In the genomic region with DNA sequence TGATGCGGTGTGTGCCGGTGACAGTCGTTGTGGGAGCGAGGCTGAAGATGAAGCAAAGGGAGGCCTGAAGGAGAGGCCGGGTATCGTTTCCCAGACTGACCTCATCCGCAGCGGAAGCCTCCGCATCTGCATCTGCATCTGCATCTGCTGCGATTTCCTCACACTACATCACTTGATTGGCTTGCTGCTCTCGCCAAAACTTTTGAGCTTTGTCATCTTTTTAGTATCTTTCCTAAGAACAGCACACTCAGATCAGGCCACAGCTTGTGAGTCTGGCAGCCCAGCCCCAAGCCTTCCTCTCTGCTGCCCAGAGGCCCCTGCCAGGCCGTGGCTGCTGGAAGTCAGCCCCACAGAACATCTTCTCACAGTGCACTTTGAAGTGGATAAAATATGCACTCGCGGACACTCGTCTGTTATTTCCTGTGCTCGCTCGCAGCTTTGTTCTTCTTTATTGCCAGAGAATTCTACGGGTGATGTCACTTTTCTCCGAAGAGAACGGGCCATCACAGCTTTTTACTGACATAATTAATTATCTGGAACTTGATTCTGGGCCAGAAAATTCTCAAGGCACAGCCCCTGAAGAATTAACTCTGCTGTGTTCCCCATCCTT, we compare ENCODE assay signal across 8 mouse cellular contexts.
DNase-seq lines count a peak whose midpoint lies in the region; ATAC-seq lines count a peak whose summit lies in the region.

No protein-coding gene starts in this region.

- H3K4me3 ChIP-seq in hindbrain, embryonic 15.5 days = peak overlapping the region; percentile 7

- H3K36me3 ChIP-seq in hindbrain, embryonic 15.5 days = no peaks in the 10 kb centered on the region

- H3K9ac ChIP-seq in hindbrain, embryonic 15.5 days = no peak overlapping the region

- no peaks in the 10 kb centered on the region for H3K9me3 ChIP-seq in hindbrain, embryonic 15.5 days

- H3K27ac ChIP-seq in hindbrain, embryonic 15.5 days (replicated peaks) = 0 out of 2 replicates have a peak overlapping the region, but pooled peaks have one; percentile 6

- no peaks in the 10 kb centered on the region for H3K27me3 ChIP-seq in hindbrain, embryonic 15.5 days

- WGBS in hindbrain, embryonic 15.5 days = 28% methylated on average over 20 of the region's 20 CpGs

- H3K4me1 ChIP-seq in hindbrain, embryonic 15.5 days (replicated peaks) = peaks cover 18% of the 10 kb centered on the region

- peak; percentile 37 for DNase-seq in urinary bladder, postnatal 14 days (ENCODE audit: low spot score)
- no peak for DNase-seq in urinary bladder, adult 2 months (ENCODE audit: low spot score)
- DNase-seq in gastrocnemius, postnatal 10 days = peak; percentile 43
- peak; percentile 74 for DNase-seq in lung, postnatal 36 days
- no peak for DNase-seq in adipocyte (ENCODE audit: low spot score)
- no peak for DNase-seq in frontal cortex, adult 2 months (ENCODE audit: extremely low spot score in 1 of 2, low spot score in 1 of 2)

- peak; percentile 65 for ATAC-seq in hindbrain, embryonic 15.5 days (ENCODE audit: low FRiP score, low read depth)
- no peak for ATAC-seq in granulocyte monocyte progenitor cell, adult 5-6 weeks (replicated peaks; ENCODE audit: poor library complexity, severe bottlenecking)

- peak overlapping the region; percentile 41 for H3K4me2 ChIP-seq in hindbrain, embryonic 15.5 days

Comparison
In these comparisons a context has a peak if more than half of its experiments do, and no peak if none do; other contexts are left out.
1. DNase-seq: peak in urinary bladder, postnatal 14 days (single experiment), gastrocnemius, postnatal 10 days (single experiment) and lung, postnatal 36 days (single experiment); none in urinary bladder, adult 2 months (single experiment), adipocyte (single experiment) and frontal cortex, adult 2 months (0 of 2).